8 mouse cellular contexts compared by ENCODE assay signal in the genomic region with DNA sequence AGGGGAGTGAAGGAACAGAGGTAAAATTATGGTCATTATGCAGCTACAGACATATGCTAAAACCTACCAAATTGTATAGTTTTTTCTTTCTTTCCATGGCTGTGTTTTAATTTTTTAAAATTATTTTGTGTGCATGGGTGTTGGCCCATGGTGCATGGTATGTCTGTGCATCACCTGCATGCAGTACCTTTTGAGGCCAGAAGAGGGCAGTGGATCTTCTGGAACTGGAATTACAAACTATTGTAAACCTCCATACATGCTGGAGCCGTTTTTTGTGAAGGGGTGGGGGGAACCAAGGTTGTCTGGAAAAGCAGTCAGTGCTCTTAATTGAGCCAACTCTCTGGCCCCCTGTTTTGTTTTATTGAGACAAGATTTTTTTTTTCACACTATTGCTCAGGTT. TPM values are rescaled to one million over a fixed set of nuclear protein-coding genes. Genes with fewer than 3 reads are reported as not detected.
DNase-seq lines count a peak whose midpoint lies in the region; ATAC-seq and TF ChIP-seq lines count a peak whose summit lies in the region.
"Had no signal": no experiment of that assay in that cellular context is flagged by ENCODE, and none has a peak within 500 bp of the region (broad histone marks: within the 10 kb centered on the region; RNA-seq: fewer than 3 reads in every experiment).

No protein-coding gene starts in this region.

- peaks cover 16% of the 10 kb centered on the region for H3K36me3 ChIP-seq in limb, embryonic 14.5 days (ENCODE audit: control insufficient read depth, insufficient read depth, low read length)
- H3K36me3 ChIP-seq in neural tube, embryonic 12.5 days: no peaks in the 10 kb centered on the region

- no peak overlapping the region for H3K4me3 ChIP-seq in limb, embryonic 14.5 days (replicated peaks; ENCODE audit: low read length)
- H3K4me3 ChIP-seq in neural tube, embryonic 12.5 days: no peak overlapping the region
- H3K4me3 ChIP-seq: heart, embryonic 15.5 days had no signal

- ATAC-seq in limb, embryonic 14.5 days (ENCODE audit: low FRiP score, low read depth): no peak
- 0 out of 2 replicates have a peak, but pooled peaks have one; percentile 4 for ATAC-seq in neural tube, embryonic 12.5 days (ENCODE audit: low FRiP score, low read depth)

- no peak overlapping the region for H3K4me2 ChIP-seq in limb, embryonic 14.5 days (replicated peaks; ENCODE audit: low read depth, low read length, severe bottlenecking)
- H3K4me2 ChIP-seq in neural tube, embryonic 12.5 days (replicated peaks): no peak overlapping the region
- H3K4me2 ChIP-seq: heart, embryonic 15.5 days had no signal

- H3K27ac ChIP-seq in limb, embryonic 14.5 days (replicated peaks; ENCODE audit: low read depth, low read length): no peak overlapping the region
- H3K27ac ChIP-seq in neural tube, embryonic 12.5 days: no peak overlapping the region
- H3K27ac ChIP-seq: heart, embryonic 15.5 days had no signal

- H3K4me1 ChIP-seq in limb, embryonic 14.5 days (ENCODE audit: control insufficient read depth, insufficient read depth, low read length): no peaks in the 10 kb centered on the region
- H3K4me1 ChIP-seq in neural tube, embryonic 12.5 days: no peaks in the 10 kb centered on the region
- H3K4me1 ChIP-seq: heart, embryonic 15.5 days had no signal

- intact Hi-C loops in heart, postnatal 10 days (cut with DNase I): loop anchor here (2.0 to 10.0 kb wide), 3 partner anchors 113 to 310 kb away; a partner anchor contains a TSS

- TF ChIP-seq POLR2A in limb, embryonic 14.5 days (IDR thresholded peaks at IDR 0.05; ENCODE audit: borderline replicate concordance, extremely low read depth, insufficient read depth, insufficient read length): no peak

- no peaks in the 10 kb centered on the region for H3K27me3 ChIP-seq in limb, embryonic 14.5 days (ENCODE audit: control insufficient read depth, insufficient read depth, low read length)
- H3K27me3 ChIP-seq in neural tube, embryonic 12.5 days (replicated peaks): no peaks in the 10 kb centered on the region
- H3K27me3 ChIP-seq: heart, embryonic 15.5 days had no signal

- 13% methylated on average over 1 of the region's 1 CpGs for WGBS in limb, embryonic 14.5 days
- 3% methylated on average over 1 of the region's 1 CpGs for WGBS in neural tube, embryonic 12.5 days

- no peaks in the 10 kb centered on the region for H3K9me3 ChIP-seq in limb, embryonic 14.5 days (ENCODE audit: control insufficient read depth, low read length)
- no peaks in the 10 kb centered on the region for H3K9me3 ChIP-seq in neural tube, embryonic 12.5 days
- H3K9me3 ChIP-seq: heart, embryonic 15.5 days had no signal

- DNase-seq in ovary, postnatal 14 days (ENCODE audit: low spot score): peak; percentile 69
- DNase-seq in ovary, postnatal 10 days (ENCODE audit: low spot score): no peak
- DNase-seq in ZHBTc4 (ENCODE audit: low read depth, low spot score): peak; percentile 73
- peak; percentile 84 to 87 for DNase-seq in cerebellum, postnatal 10 days
- peak; percentile 76 to 84 for DNase-seq in heart, postnatal 10 days
- DNase-seq in limb, embryonic 14.5 days (ENCODE audit: low spot score): peak; percentile 35

- no peak overlapping the region for H3K9ac ChIP-seq in limb, embryonic 14.5 days (ENCODE audit: low read depth, low read length, severe bottlenecking)
- H3K9ac ChIP-seq in neural tube, embryonic 12.5 days: no peak overlapping the region
- H3K9ac ChIP-seq: heart, embryonic 15.5 days had no signal

RNA-seq across cellular contexts. Expression of a gene that starts 19.3 kb away (rescaled TPM):
- total RNA-seq in heart, postnatal 10 days (2021): 10 to 100 TPM; 16.6 to 19.1 TPM
- polyA plus RNA-seq in limb, embryonic 14.5 days (2012; rRNA removed): 15.5 and 16.2 TPM in 2 replicates
- polyA plus RNA-seq in limb, embryonic 14.5 days (2014; fragmentation: Nextera tagmentation; extraction: Ambion mirVana): 27.4 and 30.9 TPM in 2 replicates
- 20.1 and 21.6 TPM in 2 replicates for polyA plus RNA-seq in neural tube, embryonic 12.5 days (2016; fragmentation: Nextera tagmentation; extraction: Ambion mirVana)
